ENCODE assay signal across 13 mouse cellular contexts in genomic region chr14:11941989-11942514, GRCm38 (mm10).
"Had no signal": no experiment of that assay in that cellular context is flagged by ENCODE, and none has a peak within 500 bp of the region (broad histone marks: within the 10 kb centered on the region; RNA-seq: fewer than 3 reads in every experiment).

No protein-coding gene starts in this region.

- H3K9me3 ChIP-seq: limb, embryonic 15.5 days; liver, embryonic 12.5 days; midbrain, embryonic 12.5 days; neural tube, embryonic 13.5 days had no signal

- H3K4me2 ChIP-seq: limb, embryonic 15.5 days; liver, embryonic 12.5 days; lung, embryonic 14.5 days; midbrain, embryonic 12.5 days; neural tube, embryonic 13.5 days had no signal

- H3K36me3 ChIP-seq: limb, embryonic 15.5 days; liver, embryonic 12.5 days; midbrain, embryonic 12.5 days; neural tube, embryonic 13.5 days had no signal

- ATAC-seq: liver, embryonic 12.5 days; midbrain, embryonic 16.5 days had no signal

- H3K27ac ChIP-seq: limb, embryonic 15.5 days; liver, embryonic 12.5 days; midbrain, embryonic 12.5 days; neural tube, embryonic 13.5 days had no signal

- H3K27me3 ChIP-seq: limb, embryonic 15.5 days; liver, embryonic 12.5 days; midbrain, embryonic 12.5 days; neural tube, embryonic 13.5 days had no signal

- H3K4me3 ChIP-seq: limb, embryonic 15.5 days; liver, embryonic 12.5 days; midbrain, embryonic 12.5 days; neural tube, embryonic 13.5 days had no signal

- DNase-seq: kidney, postnatal 25 days; lung, embryonic 14.5 days; lung, postnatal 14 days; retina, postnatal 1 day; right cerebral cortex, postnatal 4 days; spleen, adult 18-20 months; thymus, adult 18-20 months; thymus, postnatal 14 days had no signal

- H3K9ac ChIP-seq: limb, embryonic 15.5 days; liver, embryonic 12.5 days; lung, embryonic 14.5 days; midbrain, embryonic 12.5 days; neural tube, embryonic 13.5 days had no signal

- H3K4me1 ChIP-seq: limb, embryonic 15.5 days; liver, embryonic 12.5 days; midbrain, embryonic 12.5 days had no signal
